Mouse (Mus musculus) gonadal fat pad, adult 2 months (tissue): ENCODE measurements around the gene Fezf1. TPM values are rescaled to one million over a fixed set of nuclear protein-coding genes. Genes with fewer than 3 reads are reported as not detected.

ENCODE experiments used
- DNase-seq: peaks from one replicate; pipeline ENCODE4 v3.0.0-alpha.2; 2012; ENCODE audit warnings: low read depth
- polyA plus RNA-seq: library from polyadenylated mRNA; depleted of rRNA; stranded (reverse); fragments of >200 nt; gene quantifications from 2 replicates; pipeline ENCODE4 v1.2.3, GENCODE M21; 2012; rRNA removed

The Fezf1 gene
- not detected in 2 replicates for polyA plus RNA-seq

- DNase-seq, result no peak
Measured at GRCm38 (mm10) chr6:23248313-23249052, at the start of gene Fezf1. Fezf1 (minus strand) TSS chr6:23248362.

GRCm38 (mm10) chr6:23294685-23295084, 46.5 kb upstream of the Fezf1 start:
- no peak for DNase-seq

GRCm38 (mm10) chr6:23288752-23289151, 40.6 kb upstream of the Fezf1 start:
- DNase-seq, result no peak

GRCm38 (mm10) chr6:23281514-23281820, 33.3 kb upstream of the Fezf1 start:
- no peak for DNase-seq

GRCm38 (mm10) chr6:23280811-23281513, 32.8 kb upstream of the Fezf1 start:
- no peak for DNase-seq

- DNase-seq, result no peak
Measured at GRCm38 (mm10) chr6:23273483-23273882, 25.3 kb upstream of the Fezf1 start.

GRCm38 (mm10) chr6:23272979-23273378, 24.8 kb upstream of the Fezf1 start:
- DNase-seq, result no peak

GRCm38 (mm10) chr6:23272542-23272941, 24.4 kb upstream of the Fezf1 start:
- DNase-seq, result no peak

GRCm38 (mm10) chr6:23260738-23261050, 12.5 kb upstream of the Fezf1 start:
- DNase-seq, result no peak

GRCm38 (mm10) chr6:23260016-23260737, 12.0 kb upstream of the Fezf1 start:
- DNase-seq, result no peak

- no peak for DNase-seq
Measured at GRCm38 (mm10) chr6:23257981-23258380, 9.8 kb upstream of the Fezf1 start.

- DNase-seq, result no peak
Measured at GRCm38 (mm10) chr6:23255161-23255560, 7.0 kb upstream of the Fezf1 start.

- no peak for DNase-seq
Measured at GRCm38 (mm10) chr6:23254644-23255043, 6.5 kb upstream of the Fezf1 start.

- no peak for DNase-seq
Measured at GRCm38 (mm10) chr6:23253353-23254311, 5.5 kb upstream of the Fezf1 start.

- no peak for DNase-seq
Measured at GRCm38 (mm10) chr6:23252196-23253135, 4.3 kb upstream of the Fezf1 start.

- no peak for DNase-seq
Measured at GRCm38 (mm10) chr6:23251431-23251830, 3.3 kb upstream of the Fezf1 start.

- no peak for DNase-seq
Measured at GRCm38 (mm10) chr6:23250288-23250955, 2.3 kb upstream of the Fezf1 start.

GRCm38 (mm10) chr6:23249616-23250287, 1.6 kb upstream of the Fezf1 start:
- no peak for DNase-seq

GRCm38 (mm10) chr6:23249053-23249401, 865 bp upstream of the Fezf1 start:
- no peak for DNase-seq
